Mouse (Mus musculus): ENCODE results near the gene Gm17545. TPM values are rescaled to one million over a fixed set of nuclear protein-coding genes. Genes with fewer than 3 reads are reported as not detected.
A peak's percentile ranks its signal among the peaks of the same experiment; 100 is the strongest.
"Not testable (repeated sequence)": the region's sequence is repeated elsewhere in the genome, so short reads cannot be mapped to it uniquely, and the experiment has no call there.

The Gm17545 gene
- not detected in 2 replicates for total RNA-seq (2014; rRNA removed)
- polyA plus RNA-seq (2015; fragmentation: Nextera tagmentation; extraction: Ambion mirVana): not detected in 2 replicates

DNA sequence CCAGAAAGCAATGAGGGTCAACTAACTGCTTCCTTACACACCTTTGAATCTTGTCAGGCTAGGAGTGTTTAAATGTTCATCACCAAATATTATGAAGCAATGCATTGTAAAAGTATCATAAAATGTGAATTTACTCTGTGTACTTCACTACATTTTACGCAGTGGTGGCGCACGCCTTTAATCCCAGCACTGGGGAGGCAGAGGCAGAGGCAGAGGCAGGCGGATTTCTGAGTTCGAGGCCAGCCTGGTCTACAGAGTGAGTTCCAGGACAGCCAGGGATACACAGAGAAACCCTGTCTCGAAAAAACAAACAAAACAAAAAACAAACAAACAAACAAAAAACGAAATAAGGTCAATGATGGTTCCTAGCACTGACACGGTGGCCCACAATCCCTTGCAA is at the start of gene Gm17545:
Gene Gm17545 (plus strand): TSS at position 301 of the 400 bp plus-strand sequence.
- H3K4me3 ChIP-seq (ENCODE audit: low read depth, low read length); H3K9ac ChIP-seq; H3K27ac ChIP-seq (ENCODE audit: low read depth, low read length); H3K9me3 ChIP-seq (ENCODE audit: low read length); H3K4me1 ChIP-seq (ENCODE audit: insufficient read depth); H3K27me3 ChIP-seq (ENCODE audit: insufficient read depth, low read length); DNase-seq; ATAC-seq; H3K4me2 ChIP-seq (ENCODE audit: low read depth): not testable (repeated sequence)
- WGBS: 93% methylated on average over 8 of the region's 8 CpGs
- peaks cover 85% of the 10 kb centered on the region for H3K36me3 ChIP-seq (ENCODE audit: insufficient read depth)

DNA sequence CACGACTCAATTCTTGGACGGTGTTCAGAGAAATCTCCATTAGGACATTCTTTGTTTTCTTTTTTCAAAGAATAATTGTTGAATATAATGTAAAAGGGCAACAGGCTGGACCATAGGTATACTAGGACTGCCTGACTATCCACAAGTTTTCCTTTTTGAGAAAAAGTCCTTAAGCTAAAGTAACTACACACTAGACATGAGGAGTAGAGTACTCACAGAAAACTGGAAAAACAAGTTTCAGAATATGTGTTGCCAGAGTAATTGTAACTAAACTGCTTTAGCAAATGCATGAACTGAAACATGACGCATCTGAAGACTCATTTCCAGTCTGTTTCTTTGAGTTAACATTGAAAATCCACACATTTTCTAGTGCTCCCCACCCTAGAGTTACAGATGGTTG is 48.7 kb upstream of the Gm17545 start:
- Histone ChIP-seq H3K9ac (no peak overlapping the region), H3K27ac (ENCODE audit: low read depth, low read length) (no peak overlapping the region), H3K36me3 (ENCODE audit: insufficient read depth) (no peaks in the 10 kb centered on the region), H3K4me2 (ENCODE audit: low read depth) (no peak overlapping the region), H3K4me1 (ENCODE audit: insufficient read depth) (no peaks in the 10 kb centered on the region), H3K27me3 (ENCODE audit: insufficient read depth, low read length) (no peaks in the 10 kb centered on the region), H3K9me3 (ENCODE audit: low read length) (no peaks in the 10 kb centered on the region), H3K4me3 (ENCODE audit: low read depth, low read length) (no peak overlapping the region)
- 61% methylated on average over 3 of the region's 3 CpGs for WGBS
- TF ChIP-seq CTCF (IDR thresholded peaks at IDR 0.05; ENCODE audit: low read depth): no peak
- no peak for ATAC-seq
- no peak for DNase-seq

DNA sequence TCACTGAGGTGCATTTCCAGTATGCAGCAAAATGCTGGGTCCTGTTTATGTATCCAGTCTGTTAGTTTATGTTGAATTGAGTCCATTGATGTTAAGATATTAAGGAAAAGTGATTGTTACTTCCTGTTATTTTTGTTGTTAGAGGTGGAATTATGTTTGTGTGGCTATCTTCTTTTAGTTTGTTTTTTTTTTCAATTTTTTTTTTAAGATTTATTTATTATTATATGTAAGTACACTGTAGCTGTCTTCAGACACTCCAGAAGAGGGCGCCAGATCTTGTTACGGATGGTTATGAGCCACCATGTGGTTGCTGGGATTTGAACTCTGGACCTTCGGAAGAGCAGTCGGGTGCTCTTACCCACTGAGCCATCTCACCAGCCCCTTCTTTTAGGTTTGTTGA is 46.5 kb upstream of the Gm17545 start:
- ATAC-seq; H3K9ac ChIP-seq; H3K4me1 ChIP-seq (ENCODE audit: insufficient read depth); H3K27me3 ChIP-seq (ENCODE audit: insufficient read depth, low read length); H3K4me3 ChIP-seq (ENCODE audit: low read depth, low read length); H3K27ac ChIP-seq (ENCODE audit: low read depth, low read length); H3K36me3 ChIP-seq (ENCODE audit: insufficient read depth); DNase-seq; H3K9me3 ChIP-seq (ENCODE audit: low read length); H3K4me2 ChIP-seq (ENCODE audit: low read depth): not testable (repeated sequence)
- 95% methylated on average over 2 of the region's 4 CpGs for WGBS

GRCm38 (mm10) chr9:22408344-22408743 is 45.7 kb upstream of the Gm17545 start:
- 32% methylated on average over 4 of the region's 4 CpGs for WGBS
- ATAC-seq; H3K27me3 ChIP-seq (ENCODE audit: insufficient read depth, low read length); H3K27ac ChIP-seq (ENCODE audit: low read depth, low read length); H3K4me3 ChIP-seq (ENCODE audit: low read depth, low read length); H3K9ac ChIP-seq; H3K4me1 ChIP-seq (ENCODE audit: insufficient read depth); DNase-seq; H3K36me3 ChIP-seq (ENCODE audit: insufficient read depth); H3K4me2 ChIP-seq (ENCODE audit: low read depth); H3K9me3 ChIP-seq (ENCODE audit: low read length): not testable (repeated sequence)
- peak; percentile 45 for TF ChIP-seq CTCF (IDR thresholded peaks at IDR 0.05; ENCODE audit: low read depth)

DNA sequence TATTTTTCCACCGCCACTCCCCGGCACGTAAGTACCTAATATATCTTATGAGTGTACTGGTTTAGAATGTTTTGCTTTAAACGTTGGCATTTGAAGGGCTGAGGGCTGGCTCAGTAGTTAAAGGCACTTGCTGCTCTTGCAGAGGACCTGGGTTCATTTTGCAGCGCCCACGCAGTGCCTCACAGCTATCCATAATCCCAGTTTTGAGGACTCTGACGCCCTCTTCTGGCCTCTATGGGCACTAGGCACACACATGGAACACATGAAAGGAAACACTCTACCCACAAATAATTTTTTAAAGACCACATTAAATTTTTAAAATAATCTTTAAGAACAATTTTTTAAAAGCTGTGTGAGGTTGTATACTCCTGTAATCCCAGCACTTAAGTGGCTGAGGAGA is 44.6 kb upstream of the Gm17545 start:
- no peaks in the 10 kb centered on the region for H3K27me3 ChIP-seq (ENCODE audit: insufficient read depth, low read length)
- no peak overlapping the region for H3K4me2 ChIP-seq (ENCODE audit: low read depth)
- H3K4me1 ChIP-seq (ENCODE audit: insufficient read depth): no peaks in the 10 kb centered on the region
- ATAC-seq (no peak), DNase-seq (no peak)
- no peak overlapping the region for H3K9ac ChIP-seq
- no peaks in the 10 kb centered on the region for H3K9me3 ChIP-seq (ENCODE audit: low read length)
- no peak overlapping the region for H3K4me3 ChIP-seq (ENCODE audit: low read depth, low read length)
- WGBS: 77% methylated on average over 7 of the region's 7 CpGs
- H3K27ac ChIP-seq (ENCODE audit: low read depth, low read length): no peak overlapping the region
- no peak for TF ChIP-seq CTCF (IDR thresholded peaks at IDR 0.05; ENCODE audit: low read depth)
- H3K36me3 ChIP-seq (ENCODE audit: insufficient read depth): no peaks in the 10 kb centered on the region

- Histone ChIP-seq H3K4me1 (ENCODE audit: insufficient read depth) (no peaks in the 10 kb centered on the region), H3K4me3 (ENCODE audit: low read depth, low read length) (peak within 1 kb of the TSS; percentile 56), H3K9me3 (ENCODE audit: low read length) (no peaks in the 10 kb centered on the region), H3K27me3 (ENCODE audit: insufficient read depth, low read length) (no peaks in the 10 kb centered on the region), H3K9ac (peak within 1 kb of the TSS; percentile 80), H3K36me3 (ENCODE audit: insufficient read depth) (no peaks in the 10 kb centered on the region), H3K4me2 (ENCODE audit: low read depth) (peak within 1 kb of the TSS; percentile 66), H3K27ac (ENCODE audit: low read depth, low read length) (peak within 1 kb of the TSS; percentile 57)
- under 1% methylated on average over 43 of the region's 43 CpGs for WGBS
- ATAC-seq (peak; percentile 100), DNase-seq (peak; percentile 98)
- TF ChIP-seq CTCF (IDR thresholded peaks at IDR 0.05; ENCODE audit: low read depth): peak; percentile 99
Measured at GRCm38 (mm10) chr9:22411002-22411857, 42.9 kb upstream of the Gm17545 start, which contains the start of gene 9530077C05Rik. TSS of gene 9530077C05Rik (plus strand) at chr9:22411513.

DNA sequence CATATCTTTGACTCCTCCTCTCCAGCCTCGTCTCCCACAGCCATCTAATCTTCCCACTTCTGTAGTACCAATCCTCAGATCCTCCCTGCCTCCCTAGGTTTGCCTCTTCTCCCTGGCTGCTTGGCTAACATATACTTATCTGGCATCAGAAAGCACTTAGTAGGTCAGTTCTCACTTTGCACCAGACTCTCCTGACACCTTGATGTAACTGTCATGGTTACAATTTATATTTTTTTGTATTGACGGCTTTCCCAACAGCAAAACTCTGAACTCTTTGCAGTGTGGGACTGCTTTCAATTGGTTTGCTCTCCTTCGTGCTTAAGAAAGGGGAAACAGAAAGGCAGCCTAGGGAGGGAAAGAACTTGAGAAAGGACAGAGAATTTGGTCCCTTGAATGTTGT is 37.9 kb upstream of the Gm17545 start:
- Histone ChIP-seq H3K27ac (ENCODE audit: low read depth, low read length) (no peak overlapping the region), H3K27me3 (ENCODE audit: insufficient read depth, low read length) (no peaks in the 10 kb centered on the region), H3K4me3 (ENCODE audit: low read depth, low read length) (no peak overlapping the region), H3K36me3 (ENCODE audit: insufficient read depth) (no peaks in the 10 kb centered on the region), H3K9me3 (ENCODE audit: low read length) (no peaks in the 10 kb centered on the region), H3K4me2 (ENCODE audit: low read depth) (no peak overlapping the region), H3K4me1 (ENCODE audit: insufficient read depth) (no peaks in the 10 kb centered on the region), H3K9ac (no peak overlapping the region)
- DNase-seq (no peak), ATAC-seq (no peak)
- no peak for TF ChIP-seq CTCF (IDR thresholded peaks at IDR 0.05; ENCODE audit: low read depth)
- WGBS: 81% methylated on average over 3 of the region's 3 CpGs
